In genomic region chr9:88718593-88718992, GRCm38 (mm10) we compare ENCODE assay signal across 8 mouse cellular contexts. TPM values are rescaled to one million over a fixed set of nuclear protein-coding genes. Genes with fewer than 3 reads are reported as not detected.
A peak's percentile ranks its signal among the peaks of the same experiment; 100 is the strongest.
DNase-seq lines count a peak whose midpoint lies in the region; ATAC-seq and TF ChIP-seq lines count a peak whose summit lies in the region.
"Not testable (repeated sequence)": the region's sequence is repeated elsewhere in the genome, so short reads cannot be mapped to it uniquely, and the experiment has no call there.
"Had no signal": no experiment of that assay in that cellular context is flagged by ENCODE, and none has a peak within 500 bp of the region (broad histone marks: within the 10 kb centered on the region; RNA-seq: fewer than 3 reads in every experiment).

No protein-coding gene starts in this region.

- ATAC-seq in hindbrain, embryonic 15.5 days (ENCODE audit: low FRiP score, low read depth); kidney, postnatal 0 days (replicated peaks; ENCODE audit: low FRiP score, low read depth); liver, embryonic 14.5 days (ENCODE audit: insufficient read depth); midbrain, embryonic 16.5 days: not testable (repeated sequence)

- not testable (repeated sequence) for H3K9me3 ChIP-seq in hindbrain, embryonic 15.5 days; kidney, postnatal 0 days (replicated peaks; ENCODE audit: low read length); liver, embryonic 14.5 days (ENCODE audit: control insufficient read depth, low read length); midbrain, embryonic 16.5 days (replicated peaks; ENCODE audit: control insufficient read depth, low read length, poor library complexity, severe bottlenecking)

- H3K4me2 ChIP-seq in hindbrain, embryonic 15.5 days = peak overlapping the region; percentile 51
- H3K4me2 ChIP-seq in kidney, postnatal 0 days (ENCODE audit: low read length) = not testable (repeated sequence)
- peak overlapping the region; percentile 59 for H3K4me2 ChIP-seq in liver, embryonic 14.5 days (ENCODE audit: low read depth)
- H3K4me2 ChIP-seq in midbrain, embryonic 16.5 days (ENCODE audit: low read length) = peak overlapping the region; percentile 39

- not testable (repeated sequence) for H3K27ac ChIP-seq in gastrocnemius, adult 2 months; kidney, postnatal 0 days; liver, embryonic 14.5 days; midbrain, embryonic 16.5 days (ENCODE audit: low read length)
- peak overlapping the region; percentile 76; the same call in 1 of the 2 replicates for H3K27ac ChIP-seq in hindbrain, embryonic 15.5 days (replicated peaks)

- WGBS in hindbrain, embryonic 15.5 days = 71% methylated on average over 5 of the region's 5 CpGs
- 67% methylated on average over 5 of the region's 5 CpGs for WGBS in kidney, postnatal 0 days
- WGBS in liver, embryonic 14.5 days (ENCODE audit: insufficient replicate concordance) = 66% methylated on average over 4 of the region's 5 CpGs
- 73% methylated on average over 5 of the region's 5 CpGs for WGBS in midbrain, embryonic 16.5 days

- intact Hi-C loops in gastrocnemius, adult 2 months (cut with DNase I) = not testable (repeated sequence)

- H3K4me3 ChIP-seq in gastrocnemius, adult 2 months = peak overlapping the region; percentile 60
- peak overlapping the region; percentile 40 for H3K4me3 ChIP-seq in hindbrain, embryonic 15.5 days
- 0 out of 2 replicates have a peak overlapping the region, but pooled peaks have one; percentile 23 for H3K4me3 ChIP-seq in kidney, postnatal 0 days (replicated peaks; ENCODE audit: low read depth, low read length)
- not testable (repeated sequence) for H3K4me3 ChIP-seq in liver, embryonic 14.5 days (ENCODE audit: insufficient read depth in 1 of 2, low read depth in 2 of 2, low read length in 2 of 2); midbrain, embryonic 16.5 days (ENCODE audit: low read depth, low read length)

- peak; percentile 12 for DNase-seq in adrenal gland, postnatal 10 days
- DNase-seq in cerebellum, postnatal 36 days = peak; percentile 3 to 35
- not testable (repeated sequence) for DNase-seq in gastrocnemius, adult 2 months; kidney, postnatal 0 days (ENCODE audit: low spot score); liver, embryonic 14.5 days (ENCODE audit: low read depth in 3 of 3, low spot score in 3 of 3)

- not testable (repeated sequence) for H3K9ac ChIP-seq in hindbrain, embryonic 15.5 days; kidney, postnatal 0 days (ENCODE audit: low read depth, low read length); liver, embryonic 14.5 days (replicated peaks); midbrain, embryonic 16.5 days (ENCODE audit: low read depth, low read length)

- H3K27me3 ChIP-seq in hindbrain, embryonic 15.5 days; kidney, postnatal 0 days (ENCODE audit: insufficient read depth, low read length); liver, embryonic 14.5 days (ENCODE audit: control insufficient read depth, insufficient read depth, low read length); midbrain, embryonic 16.5 days (ENCODE audit: control insufficient read depth, insufficient read depth, low read depth, low read length): not testable (repeated sequence)

- not testable (repeated sequence) for H3K36me3 ChIP-seq in hindbrain, embryonic 15.5 days; kidney, postnatal 0 days (ENCODE audit: insufficient read depth, low read length); liver, embryonic 14.5 days (replicated peaks; ENCODE audit: control insufficient read depth, insufficient read depth, low read depth); midbrain, embryonic 16.5 days (ENCODE audit: control insufficient read depth, insufficient read depth, low read length)

- TF ChIP-seq EP300 in liver, embryonic 14.5 days (IDR thresholded peaks at IDR 0.05; ENCODE audit: low read depth) = not testable (repeated sequence)

- not testable (repeated sequence) for TF ChIP-seq CTCF in gastrocnemius, adult 2 months (IDR thresholded peaks at IDR 0.05); kidney, postnatal 0 days (IDR thresholded peaks at IDR 0.05; ENCODE audit: low read depth); liver, embryonic 14.5 days (IDR thresholded peaks at IDR 0.05; ENCODE audit: low read depth)

- H3K4me1 ChIP-seq in hindbrain, embryonic 15.5 days (replicated peaks); kidney, postnatal 0 days (replicated peaks; ENCODE audit: insufficient read depth, low read length); liver, embryonic 14.5 days (replicated peaks; ENCODE audit: control insufficient read depth in 2 of 2, insufficient read depth in 2 of 2, low read length in 1 of 2); midbrain, embryonic 16.5 days (ENCODE audit: control insufficient read depth, insufficient read depth, low read length): not testable (repeated sequence)

RNA-seq across cellular contexts. Expression of gene Mthfsl, which starts 1.5 kb away (rescaled TPM):
- total RNA-seq in adrenal gland, postnatal 10 days (2021) = 10 to 100 TPM; 41.6 to 43.6 TPM
- total RNA-seq in gastrocnemius, adult 2 months (2021) = 10 to 100 TPM in 1 of 2 experiments, 1 to 10 TPM in 1; 8.9 to 13.5 TPM
- 39.5 and 45.4 TPM in 2 replicates for polyA plus RNA-seq in hindbrain, embryonic 15.5 days (2015; fragmentation: Nextera tagmentation; extraction: Ambion mirVana)
- 66.2 and 66.3 TPM in 2 replicates for polyA plus RNA-seq in kidney, postnatal 0 days (2015; fragmentation: Nextera tagmentation; extraction: Ambion mirVana)
- 10.5 and 16.5 TPM in 2 replicates for polyA plus RNA-seq in liver, embryonic 14.5 days (2012; rRNA removed)
- polyA plus RNA-seq in liver, embryonic 14.5 days (2014; fragmentation: Nextera tagmentation; extraction: Ambion mirVana) = 20.0 and 22.1 TPM in 2 replicates
- 33.0 and 37.9 TPM in 2 replicates for polyA plus RNA-seq in midbrain, embryonic 16.5 days (2015; fragmentation: Nextera tagmentation; extraction: Ambion mirVana)

RNA-seq across cellular contexts. Expression of gene Bcl2a1d, which starts 13.1 kb away (rescaled TPM):
- total RNA-seq in adrenal gland, postnatal 10 days (2021) = 1 to 10 TPM; 2.3 to 3.4 TPM
- not detected for total RNA-seq in gastrocnemius, adult 2 months (2021)
- 0.25 and 0.41 TPM in 2 replicates for polyA plus RNA-seq in hindbrain, embryonic 15.5 days (2015; fragmentation: Nextera tagmentation; extraction: Ambion mirVana)
- polyA plus RNA-seq in kidney, postnatal 0 days (2015; fragmentation: Nextera tagmentation; extraction: Ambion mirVana) = 0.41 and 0.51 TPM in 2 replicates
- polyA plus RNA-seq in liver, embryonic 14.5 days (2012; rRNA removed) = 0.16 and 0.17 TPM in 2 replicates
- 0.30 and 0.50 TPM in 2 replicates for polyA plus RNA-seq in liver, embryonic 14.5 days (2014; fragmentation: Nextera tagmentation; extraction: Ambion mirVana)
- polyA plus RNA-seq in midbrain, embryonic 16.5 days (2015; fragmentation: Nextera tagmentation; extraction: Ambion mirVana) = 0.32 TPM in 1 of 2 replicates, not detected in the other
- polyA plus RNA-seq: embryonic facial prominence, embryonic 10.5 days had no signal
